Mouse (Mus musculus) ES-E14 (cell line): ENCODE data around the gene Nfic.

Experiments
- CHD2 ChIP-seq: IDR thresholded peaks from 2 replicates; pipeline ENCODE4 v1.6.1; 2014; ENCODE audit warnings: mild to moderate bottlenecking, low read depth, low read length, inconsistent platforms
- MAFK ChIP-seq: IDR thresholded peaks from 2 replicates; pipeline ENCODE4 v1.6.1; 2014; ENCODE audit warnings: mild to moderate bottlenecking, low read depth, low read length, inconsistent platforms; ENCODE audit not compliant: insufficient read depth

GRCm38 (mm10) chr10:81423476-81424245, 31.8 kb downstream of the Nfic start:
- TF ChIP-seq CHD2: no peak
- no peak for TF ChIP-seq MAFK
